Mouse (Mus musculus): ENCODE data around the gene Dpy19l1. TPM values are rescaled to one million over a fixed set of nuclear protein-coding genes. Genes with fewer than 3 reads are reported as not detected.

The Dpy19l1 gene
- polyA plus RNA-seq, 1 experiment from 2014 or later = 23.4 TPM

GRCm38 (mm10) chr9:24490516-24490915 lies 12.4 kb downstream of the Dpy19l1 start:
- WGBS = 85% methylated on average over 5 of the region's 5 CpGs
- no peak overlapping the region for H3K4me3 ChIP-seq (ENCODE audit: low read depth, low read length)
- no peak overlapping the region for H3K9ac ChIP-seq (replicated peaks; ENCODE audit: low read length)
- no peak for DNase-seq (ENCODE audit: low spot score)
- H3K27ac ChIP-seq (replicated peaks; ENCODE audit: low read depth, low read length) = no peak overlapping the region
- no peak for ATAC-seq (replicated peaks; ENCODE audit: insufficient number of reproducible peaks, low FRiP score, low TSS enrichment, low read depth)
- H3K36me3 ChIP-seq (replicated peaks; ENCODE audit: control insufficient read depth, insufficient read depth, low read depth, low read length) = no peaks in the 10 kb centered on the region
- H3K9me3 ChIP-seq (replicated peaks; ENCODE audit: control insufficient read depth, low read length) = no peaks in the 10 kb centered on the region
- H3K4me1 ChIP-seq (ENCODE audit: control insufficient read depth, insufficient read depth, low read length) = no peaks in the 10 kb centered on the region
- H3K4me2 ChIP-seq (ENCODE audit: low read depth, low read length) = no peak overlapping the region
- H3K27me3 ChIP-seq (ENCODE audit: control insufficient read depth, insufficient read depth, low read length) = no peaks in the 10 kb centered on the region

- H3K4me2 ChIP-seq (ENCODE audit: low read depth, low read length) = no peak overlapping the region
- no peak overlapping the region for H3K9ac ChIP-seq (replicated peaks; ENCODE audit: low read length)
- H3K36me3 ChIP-seq (replicated peaks; ENCODE audit: control insufficient read depth, insufficient read depth, low read depth, low read length) = no peaks in the 10 kb centered on the region
- ATAC-seq (replicated peaks; ENCODE audit: insufficient number of reproducible peaks, low FRiP score, low TSS enrichment, low read depth) (no peak), DNase-seq (ENCODE audit: low spot score) (no peak)
- no peaks in the 10 kb centered on the region for H3K27me3 ChIP-seq (ENCODE audit: control insufficient read depth, insufficient read depth, low read length)
- H3K9me3 ChIP-seq (replicated peaks; ENCODE audit: control insufficient read depth, low read length) = no peaks in the 10 kb centered on the region
- WGBS = 87% methylated on average over 6 of the region's 6 CpGs
- no peak overlapping the region for H3K27ac ChIP-seq (replicated peaks; ENCODE audit: low read depth, low read length)
- H3K4me3 ChIP-seq (ENCODE audit: low read depth, low read length) = no peak overlapping the region
- H3K4me1 ChIP-seq (ENCODE audit: control insufficient read depth, insufficient read depth, low read length) = no peaks in the 10 kb centered on the region
Measured at GRCm38 (mm10) chr9:24488425-24489104, 14.4 kb downstream of the Dpy19l1 start.

GRCm38 (mm10) chr9:24482375-24482774 lies 20.6 kb downstream of the Dpy19l1 start:
- H3K9me3 ChIP-seq (replicated peaks; ENCODE audit: control insufficient read depth, low read length) = no peaks in the 10 kb centered on the region
- WGBS = 85% methylated on average over 5 of the region's 5 CpGs
- H3K27me3 ChIP-seq (ENCODE audit: control insufficient read depth, insufficient read depth, low read length) = no peaks in the 10 kb centered on the region
- no peaks in the 10 kb centered on the region for H3K36me3 ChIP-seq (replicated peaks; ENCODE audit: control insufficient read depth, insufficient read depth, low read depth, low read length)
- ATAC-seq (replicated peaks; ENCODE audit: insufficient number of reproducible peaks, low FRiP score, low TSS enrichment, low read depth) (no peak), DNase-seq (ENCODE audit: low spot score) (no peak)
- H3K4me1 ChIP-seq (ENCODE audit: control insufficient read depth, insufficient read depth, low read length) = no peaks in the 10 kb centered on the region
- H3K9ac ChIP-seq (replicated peaks; ENCODE audit: low read length) = no peak overlapping the region
- no peak overlapping the region for H3K4me2 ChIP-seq (ENCODE audit: low read depth, low read length)
- no peak overlapping the region for H3K4me3 ChIP-seq (ENCODE audit: low read depth, low read length)
- H3K27ac ChIP-seq (replicated peaks; ENCODE audit: low read depth, low read length) = no peak overlapping the region

- no peaks in the 10 kb centered on the region for H3K9me3 ChIP-seq (replicated peaks; ENCODE audit: control insufficient read depth, low read length)
- no peak overlapping the region for H3K27ac ChIP-seq (replicated peaks; ENCODE audit: low read depth, low read length)
- no peaks in the 10 kb centered on the region for H3K36me3 ChIP-seq (replicated peaks; ENCODE audit: control insufficient read depth, insufficient read depth, low read depth, low read length)
- WGBS = 92% methylated on average over 2 of the region's 2 CpGs
- H3K9ac ChIP-seq (replicated peaks; ENCODE audit: low read length) = no peak overlapping the region
- no peaks in the 10 kb centered on the region for H3K4me1 ChIP-seq (ENCODE audit: control insufficient read depth, insufficient read depth, low read length)
- H3K4me3 ChIP-seq (ENCODE audit: low read depth, low read length) = no peak overlapping the region
- H3K4me2 ChIP-seq (ENCODE audit: low read depth, low read length) = no peak overlapping the region
- ATAC-seq (replicated peaks; ENCODE audit: insufficient number of reproducible peaks, low FRiP score, low TSS enrichment, low read depth) (no peak), DNase-seq (ENCODE audit: low spot score) (no peak)
- no peaks in the 10 kb centered on the region for H3K27me3 ChIP-seq (ENCODE audit: control insufficient read depth, insufficient read depth, low read length)
Measured at GRCm38 (mm10) chr9:24477251-24477650, 25.7 kb downstream of the Dpy19l1 start.

- ATAC-seq (replicated peaks; ENCODE audit: insufficient number of reproducible peaks, low FRiP score, low TSS enrichment, low read depth) (no peak), DNase-seq (ENCODE audit: low spot score) (no peak)
- no peaks in the 10 kb centered on the region for H3K9me3 ChIP-seq (replicated peaks; ENCODE audit: control insufficient read depth, low read length)
- no peaks in the 10 kb centered on the region for H3K36me3 ChIP-seq (replicated peaks; ENCODE audit: control insufficient read depth, insufficient read depth, low read depth, low read length)
- no peak overlapping the region for H3K4me3 ChIP-seq (ENCODE audit: low read depth, low read length)
- WGBS = 83% methylated on average over 7 of the region's 7 CpGs
- H3K4me2 ChIP-seq (ENCODE audit: low read depth, low read length) = no peak overlapping the region
- no peak overlapping the region for H3K9ac ChIP-seq (replicated peaks; ENCODE audit: low read length)
- H3K27me3 ChIP-seq (ENCODE audit: control insufficient read depth, insufficient read depth, low read length) = no peaks in the 10 kb centered on the region
- no peak overlapping the region for H3K27ac ChIP-seq (replicated peaks; ENCODE audit: low read depth, low read length)
- H3K4me1 ChIP-seq (ENCODE audit: control insufficient read depth, insufficient read depth, low read length) = no peaks in the 10 kb centered on the region
Measured at GRCm38 (mm10) chr9:24473824-24474223, 29.1 kb downstream of the Dpy19l1 start.

- Histone ChIP-seq H3K27ac (replicated peaks; ENCODE audit: low read depth, low read length) (no peak overlapping the region), H3K4me3 (ENCODE audit: low read depth, low read length) (no peak overlapping the region), H3K27me3 (ENCODE audit: control insufficient read depth, insufficient read depth, low read length) (no peaks in the 10 kb centered on the region), H3K9ac (replicated peaks; ENCODE audit: low read length) (no peak overlapping the region), H3K4me1 (ENCODE audit: control insufficient read depth, insufficient read depth, low read length) (no peaks in the 10 kb centered on the region), H3K4me2 (ENCODE audit: low read depth, low read length) (no peak overlapping the region), H3K36me3 (replicated peaks; ENCODE audit: control insufficient read depth, insufficient read depth, low read depth, low read length) (no peaks in the 10 kb centered on the region), H3K9me3 (replicated peaks; ENCODE audit: control insufficient read depth, low read length) (no peaks in the 10 kb centered on the region)
- WGBS = 78% methylated on average over 3 of the region's 3 CpGs
- no peak for DNase-seq (ENCODE audit: low spot score)
- ATAC-seq (replicated peaks; ENCODE audit: insufficient number of reproducible peaks, low FRiP score, low TSS enrichment, low read depth) = no peak
Measured at GRCm38 (mm10) chr9:24472514-24472913, 30.4 kb downstream of the Dpy19l1 start.

- no peak for DNase-seq (ENCODE audit: low spot score)
- no peak overlapping the region for H3K27ac ChIP-seq (replicated peaks; ENCODE audit: low read depth, low read length)
- H3K9me3 ChIP-seq (replicated peaks; ENCODE audit: control insufficient read depth, low read length) = no peaks in the 10 kb centered on the region
- H3K4me3 ChIP-seq (ENCODE audit: low read depth, low read length) = no peak overlapping the region
- WGBS = 79% methylated on average over 5 of the region's 5 CpGs
- H3K4me1 ChIP-seq (ENCODE audit: control insufficient read depth, insufficient read depth, low read length) = no peaks in the 10 kb centered on the region
- no peak for ATAC-seq (replicated peaks; ENCODE audit: insufficient number of reproducible peaks, low FRiP score, low TSS enrichment, low read depth)
- H3K4me2 ChIP-seq (ENCODE audit: low read depth, low read length) = no peak overlapping the region
- no peaks in the 10 kb centered on the region for H3K36me3 ChIP-seq (replicated peaks; ENCODE audit: control insufficient read depth, insufficient read depth, low read depth, low read length)
- H3K27me3 ChIP-seq (ENCODE audit: control insufficient read depth, insufficient read depth, low read length) = no peaks in the 10 kb centered on the region
- H3K9ac ChIP-seq (replicated peaks; ENCODE audit: low read length) = no peak overlapping the region
Measured at GRCm38 (mm10) chr9:24470166-24470565, 32.8 kb downstream of the Dpy19l1 start.

GRCm38 (mm10) chr9:24467186-24467585 lies 35.8 kb downstream of the Dpy19l1 start:
- DNase-seq (ENCODE audit: low spot score) = no peak
- Histone ChIP-seq H3K4me2 (ENCODE audit: low read depth, low read length) (no peak overlapping the region), H3K9me3 (replicated peaks; ENCODE audit: control insufficient read depth, low read length) (no peaks in the 10 kb centered on the region), H3K36me3 (replicated peaks; ENCODE audit: control insufficient read depth, insufficient read depth, low read depth, low read length) (no peaks in the 10 kb centered on the region), H3K27ac (replicated peaks; ENCODE audit: low read depth, low read length) (no peak overlapping the region), H3K9ac (replicated peaks; ENCODE audit: low read length) (no peak overlapping the region), H3K27me3 (ENCODE audit: control insufficient read depth, insufficient read depth, low read length) (no peaks in the 10 kb centered on the region), H3K4me1 (ENCODE audit: control insufficient read depth, insufficient read depth, low read length) (no peaks in the 10 kb centered on the region), H3K4me3 (ENCODE audit: low read depth, low read length) (no peak overlapping the region)
- ATAC-seq (replicated peaks; ENCODE audit: insufficient number of reproducible peaks, low FRiP score, low TSS enrichment, low read depth) = no peak
- 96% methylated on average over 5 of the region's 5 CpGs for WGBS
